Mouse (Mus musculus): ENCODE results near the gene Luc7l3. TPM values are rescaled to one million over a fixed set of nuclear protein-coding genes. Genes with fewer than 3 reads are reported as not detected.
A peak's percentile ranks its signal among the peaks of the same experiment; 100 is the strongest.

Luc7l3 gene
- 100 to 1,000 TPM; 110 to 118 TPM for total RNA-seq (2021)
- long read RNA-seq, full-length matches to known transcripts, result 42 of 51 reads
- long read RNA-seq, partial matches to known transcripts, result 2 of 51 reads
- long read RNA-seq, other reads (novel, unspliced or antisense), result 7 of 51 reads

GRCm38 (mm10) chr11:94321931-94322400 lies at the start of gene Luc7l3:
Gene Luc7l3, minus strand, starts transcription at chr11:94321988.
- peak; percentile 89 to 96 for DNase-seq (ENCODE audit: low spot score in 2 of 2)

DNA sequence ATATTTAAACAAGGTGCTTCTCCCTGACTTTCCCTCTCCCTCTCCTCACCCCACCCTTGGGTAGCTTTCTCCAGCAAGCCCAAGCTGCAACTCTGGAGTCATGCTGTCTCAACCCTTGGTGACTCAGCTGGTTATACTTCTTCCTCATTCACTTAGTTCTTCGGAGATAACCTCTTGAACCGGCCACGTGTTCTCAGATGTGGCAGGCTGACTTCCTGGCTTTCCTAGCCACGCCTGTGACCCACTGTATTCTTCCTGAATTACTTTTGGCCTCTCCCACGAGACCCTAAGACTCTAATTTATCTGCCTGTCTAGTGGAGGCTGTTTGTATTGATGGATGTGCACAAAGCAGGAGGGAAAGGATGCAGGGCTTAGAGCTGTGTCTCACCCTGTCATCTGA lies 49.0 kb upstream of the Luc7l3 start:
- DNase-seq (ENCODE audit: low spot score in 2 of 2), result no peak

DNA sequence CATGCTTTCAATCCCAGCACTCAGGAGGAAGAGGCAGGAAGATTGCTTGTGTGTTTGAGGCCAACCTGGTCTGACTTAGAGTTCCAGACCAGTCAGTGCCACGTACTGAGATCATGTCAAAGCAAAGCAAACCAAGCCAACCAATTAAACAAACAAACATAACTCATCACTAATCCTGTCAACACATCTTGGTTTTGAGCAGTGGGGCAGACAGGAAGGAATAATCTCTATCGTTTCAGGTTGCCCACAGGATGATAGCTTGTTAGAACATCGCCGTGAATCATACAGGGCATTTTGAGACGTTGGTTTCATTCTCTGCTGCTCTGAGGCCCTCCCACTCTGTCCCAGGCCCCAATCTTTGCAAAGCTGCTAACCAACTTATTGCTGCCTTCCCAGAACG lies 48.2 kb upstream of the Luc7l3 start:
- DNase-seq (ENCODE audit: low spot score in 2 of 2), result no peak

DNA sequence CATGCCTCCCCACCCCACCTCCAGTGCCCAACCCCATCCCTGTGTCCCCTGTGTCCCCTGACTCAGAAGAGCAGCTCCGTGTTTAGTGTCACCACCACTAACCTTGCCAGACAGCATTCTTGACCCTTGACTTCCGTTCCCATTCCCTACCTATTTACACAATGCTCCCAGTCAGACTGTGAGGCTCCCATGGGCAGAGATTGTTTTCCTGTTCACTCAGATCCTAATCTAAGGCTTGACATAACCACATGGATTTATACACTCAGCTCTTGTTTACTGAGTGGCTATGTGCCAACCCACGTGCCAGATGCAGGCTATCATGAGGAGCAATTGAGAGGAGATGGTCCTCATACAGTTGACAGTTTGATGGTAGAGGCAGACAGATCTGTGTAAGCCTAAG lies 43.6 kb upstream of the Luc7l3 start:
- DNase-seq (ENCODE audit: low spot score in 2 of 2), result no peak

GRCm38 (mm10) chr11:94363690-94364089 lies 41.9 kb upstream of the Luc7l3 start:
- DNase-seq (ENCODE audit: low spot score in 2 of 2), result no peak

DNA sequence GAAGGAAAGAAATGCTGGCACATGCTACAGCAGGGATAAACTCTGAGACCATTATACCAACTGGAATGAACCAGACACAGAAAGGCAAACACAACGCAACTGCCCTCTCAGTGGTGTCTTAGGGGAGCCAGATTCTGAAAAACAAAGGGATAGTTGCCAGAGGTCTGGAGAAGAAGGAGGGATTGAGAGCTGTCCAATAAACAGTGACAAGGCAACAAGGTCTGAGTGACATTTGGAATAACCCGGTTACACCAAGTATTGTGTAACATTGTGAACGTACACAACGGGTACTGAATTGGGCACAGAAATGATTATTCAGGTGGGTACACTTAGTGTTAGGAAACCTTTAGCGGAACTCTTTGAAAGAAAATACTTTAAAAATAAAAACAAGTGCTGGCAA lies 40.3 kb upstream of the Luc7l3 start:
- DNase-seq (ENCODE audit: low spot score in 2 of 2), result no peak

GRCm38 (mm10) chr11:94361166-94361870 lies 39.5 kb upstream of the Luc7l3 start:
- DNase-seq (ENCODE audit: low spot score in 2 of 2), result no peak

DNA sequence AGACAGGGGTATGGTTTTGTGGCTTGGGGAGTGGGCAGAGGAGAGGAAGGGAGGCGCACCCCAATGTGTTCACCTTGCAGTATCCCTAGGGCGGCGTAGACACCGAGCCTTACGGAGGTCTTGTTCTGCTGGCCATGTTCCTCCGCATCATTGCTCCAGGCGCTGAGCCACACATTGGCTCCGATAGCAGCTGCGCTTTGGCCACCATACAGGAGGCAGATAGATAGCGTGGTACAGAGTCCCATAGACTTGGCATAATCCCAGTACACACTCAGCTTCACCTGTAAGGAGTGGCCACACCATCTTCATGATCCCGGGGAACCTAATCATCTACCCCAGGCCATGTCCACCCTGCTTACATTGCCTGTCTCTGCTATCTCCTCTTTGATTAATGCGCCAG lies 37.4 kb upstream of the Luc7l3 start:
- DNase-seq (ENCODE audit: low spot score in 2 of 2), result no peak

- DNase-seq (ENCODE audit: low spot score in 2 of 2), result no peak
Observed at GRCm38 (mm10) chr11:94355521-94356217, 33.9 kb upstream of the Luc7l3 start.

GRCm38 (mm10) chr11:94351094-94351493 lies 29.3 kb upstream of the Luc7l3 start:
- no peak for DNase-seq (ENCODE audit: low spot score in 2 of 2)

- no peak for DNase-seq (ENCODE audit: low spot score in 2 of 2)
Observed at GRCm38 (mm10) chr11:94350337-94350736, 28.5 kb upstream of the Luc7l3 start.

- no peak for DNase-seq (ENCODE audit: low spot score in 2 of 2)
Observed at GRCm38 (mm10) chr11:94349839-94350238, 28.1 kb upstream of the Luc7l3 start.

DNA sequence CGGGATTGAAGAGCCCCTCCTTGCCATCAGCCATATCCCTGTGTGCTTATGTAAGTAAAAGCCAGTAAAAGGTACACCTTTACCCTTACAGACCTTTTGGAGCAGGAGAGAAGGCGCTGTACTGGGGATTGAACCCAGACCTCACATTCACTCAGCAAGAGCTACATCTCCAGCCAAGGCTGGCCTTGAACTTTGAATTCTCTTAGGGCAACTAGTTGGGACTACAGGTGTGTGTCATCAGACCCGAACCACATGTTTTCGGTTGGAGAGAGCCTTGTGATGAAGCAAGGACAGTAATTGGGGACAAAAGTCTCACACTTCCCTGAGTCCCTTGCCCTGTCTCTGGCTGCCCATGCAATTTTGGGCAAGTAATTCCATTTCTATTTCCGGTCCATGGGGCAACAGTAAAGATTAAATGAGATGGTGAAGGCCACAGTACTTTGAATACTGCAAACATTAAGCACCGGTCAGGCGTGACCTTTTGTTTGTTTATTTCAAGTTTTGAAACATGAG lies 25.3 kb upstream of the Luc7l3 start:
- no peak for DNase-seq (ENCODE audit: low spot score in 2 of 2)

DNA sequence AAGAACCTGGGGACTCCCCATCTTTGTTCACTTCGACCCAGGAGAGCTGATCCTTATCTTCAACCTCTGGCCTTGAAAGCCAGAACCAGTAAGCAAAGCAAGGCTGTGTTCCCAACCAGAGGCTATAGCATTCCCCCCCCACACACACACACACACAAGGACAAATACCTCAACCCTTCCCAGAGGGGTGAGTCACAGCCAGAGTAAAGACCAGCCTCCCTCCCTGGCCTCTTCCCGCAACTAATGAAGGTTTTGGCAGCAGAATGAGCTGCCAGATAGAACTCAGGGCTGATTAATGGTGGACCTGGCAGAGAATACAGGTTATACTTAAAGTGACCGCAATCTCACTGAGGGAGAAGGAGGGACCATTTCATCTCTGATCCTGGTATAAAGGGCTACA lies 24.8 kb upstream of the Luc7l3 start:
- DNase-seq (ENCODE audit: low spot score in 2 of 2), result no peak

DNA sequence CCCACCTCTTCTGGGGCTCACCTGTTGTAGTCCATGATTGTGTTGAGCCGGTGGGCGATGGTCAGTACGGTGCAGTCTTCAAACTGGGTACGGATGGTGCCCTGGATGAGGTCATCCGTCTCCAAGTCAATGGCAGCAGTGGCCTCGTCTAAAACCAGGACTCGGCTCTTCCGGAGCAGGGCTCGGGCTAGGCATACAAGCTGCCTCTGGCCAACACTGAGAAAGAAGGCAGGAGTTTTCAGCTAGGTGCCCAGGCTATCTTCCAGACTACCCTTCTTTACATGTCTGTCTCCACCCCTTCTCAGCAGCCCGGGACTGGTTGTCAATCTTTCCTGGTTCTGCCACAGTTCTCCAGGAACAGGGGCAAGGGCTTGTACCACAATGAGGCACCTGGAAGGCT lies 24.1 kb upstream of the Luc7l3 start:
- no peak for DNase-seq (ENCODE audit: low spot score in 2 of 2)

- DNase-seq (ENCODE audit: low spot score in 2 of 2), result no peak
Observed at GRCm38 (mm10) chr11:94344470-94344869, 22.7 kb upstream of the Luc7l3 start.

GRCm38 (mm10) chr11:94343955-94344358 lies 22.2 kb upstream of the Luc7l3 start:
- no peak for DNase-seq (ENCODE audit: low spot score in 2 of 2)

- DNase-seq (ENCODE audit: low spot score in 2 of 2), result no peak
Observed at GRCm38 (mm10) chr11:94342114-94342905, 20.5 kb upstream of the Luc7l3 start.

- no peak for DNase-seq (ENCODE audit: low spot score in 2 of 2)
Observed at GRCm38 (mm10) chr11:94340948-94341933, 19.5 kb upstream of the Luc7l3 start.
